Mouse (Mus musculus) liver, adult 2 months (tissue): ENCODE measurements at regions not wholly inside any gene's neighbourhood (a gene's known extent, or its start where the extent isn't known, plus 50 kb on each side); places are given as distances from the start of the nearest gene placed in this dataset.

Experiments used
- CTCF ChIP-seq: fragments of 200-500 bp; IDR thresholded peaks from 2 replicates; pipeline ENCODE4 v1.5.1; 2011; ENCODE audit warnings: low read depth, low read length, control low read depth
- POLR2A ChIP-seq: fragments of 200-500 bp; IDR thresholded peaks from 2 replicates; pipeline ENCODE4 v1.6.1; 2011; ENCODE audit warnings: low read length, control low read depth; ENCODE audit not compliant: insufficient read depth; ENCODE audit errors: extremely low read depth

DNA sequence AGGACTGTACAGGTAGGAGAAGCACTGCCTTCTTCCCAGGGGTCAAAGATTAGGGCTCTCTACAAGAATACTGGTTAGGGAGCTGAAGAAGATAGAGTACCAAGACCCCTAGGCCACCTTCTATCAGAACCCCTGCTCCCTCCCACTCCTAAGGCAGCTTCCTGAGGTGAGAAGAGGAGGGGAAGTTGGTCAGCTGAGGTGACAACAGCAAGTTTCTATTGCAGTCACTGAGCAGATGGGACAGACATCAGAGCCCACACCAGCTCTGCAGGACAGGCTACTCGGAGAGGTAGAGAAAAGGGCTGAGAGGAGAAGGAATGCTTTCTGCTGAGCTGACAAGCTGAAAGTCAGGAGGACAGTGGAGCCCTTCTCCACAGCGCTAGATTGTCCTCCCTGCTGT, 98.5 kb upstream of the Bach2 start:
- TF ChIP-seq CTCF (no peak), POLR2A (no peak)
